Mouse (Mus musculus) lung, postnatal 0 days (tissue): ENCODE measurements around the gene Steap1.

Experiments
- CTCF ChIP-seq: IDR thresholded peaks from 2 replicates; pipeline ENCODE4 v1.5.1; 2016; ENCODE audit warnings: antibody characterized with exemption, mild to moderate bottlenecking
- EP300 ChIP-seq: IDR thresholded peaks from 2 replicates; pipeline ENCODE4 v1.6.1; 2016; ENCODE audit warnings: antibody characterized with exemption, mild to moderate bottlenecking, control low read depth

- TF ChIP-seq CTCF (no peak), EP300 (no peak)
These were observed 55.6 kb downstream of the Steap1 start for GRCm38 (mm10) chr5:5693541-5693955.
